Mouse (Mus musculus) stomach, postnatal 0 days (tissue): ENCODE measurements around the gene Cyb561d1.

Experiments used
- CTCF ChIP-seq: IDR thresholded peaks from 2 replicates; pipeline ENCODE4 v1.5.1; 2016; ENCODE audit warnings: antibody characterized with exemption, low read depth, mild to moderate bottlenecking, moderate library complexity
- EP300 ChIP-seq: optimal IDR thresholded peaks from 2 replicates; pipeline ENCODE3; 2016; ENCODE audit warnings: antibody characterized with exemption

DNA sequence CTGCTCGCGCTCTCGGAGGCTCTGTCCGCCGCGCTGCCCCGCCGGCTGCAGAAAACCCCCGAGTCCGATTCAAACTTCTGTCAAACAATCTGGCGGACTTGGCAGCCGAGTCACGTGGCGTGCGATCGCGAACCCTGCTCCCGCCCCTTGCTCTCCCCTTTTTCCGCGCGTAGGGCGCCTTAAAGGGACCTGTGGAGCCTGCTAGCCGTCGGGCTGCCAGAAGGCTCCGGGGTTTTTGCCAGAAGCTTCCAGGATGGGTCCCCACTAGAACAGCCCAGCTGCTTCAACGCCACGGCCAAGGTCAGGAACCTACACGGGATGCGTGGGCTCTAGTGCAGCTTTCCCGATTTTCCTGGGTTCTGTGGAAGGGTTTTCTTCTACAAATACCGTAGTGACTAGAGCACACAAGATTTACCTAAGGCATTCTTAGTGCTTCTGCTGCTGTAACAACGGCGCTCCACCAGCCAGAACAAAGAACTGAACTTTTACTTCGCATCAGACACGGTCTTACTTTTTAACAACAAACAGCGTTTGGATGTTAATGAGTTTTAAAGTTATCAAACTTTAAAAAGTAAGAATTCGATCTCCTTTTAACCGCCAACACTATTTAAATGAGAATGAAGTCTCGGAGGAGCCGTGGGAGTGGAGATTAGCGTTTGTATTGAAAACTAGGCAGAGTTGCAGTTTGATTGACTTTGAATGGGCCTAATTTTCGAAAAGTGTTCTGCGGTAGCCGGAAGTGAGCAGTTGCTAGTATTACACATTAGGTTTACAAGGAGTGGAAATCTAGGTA lies 25.7 kb upstream of the Cyb561d1 start, which contains the start of gene Sypl2:
- TF ChIP-seq CTCF, result no peak
- no peak for TF ChIP-seq EP300
